Mouse (Mus musculus): ENCODE results near the gene Ptprg. TPM values are rescaled to one million over a fixed set of nuclear protein-coding genes. Genes with fewer than 3 reads are reported as not detected.
A peak's percentile ranks its signal among the peaks of the same experiment; 100 is the strongest.

Ptprg gene
- polyA plus RNA-seq, 1 experiment from 2014 or later = 45.4 TPM

DNA sequence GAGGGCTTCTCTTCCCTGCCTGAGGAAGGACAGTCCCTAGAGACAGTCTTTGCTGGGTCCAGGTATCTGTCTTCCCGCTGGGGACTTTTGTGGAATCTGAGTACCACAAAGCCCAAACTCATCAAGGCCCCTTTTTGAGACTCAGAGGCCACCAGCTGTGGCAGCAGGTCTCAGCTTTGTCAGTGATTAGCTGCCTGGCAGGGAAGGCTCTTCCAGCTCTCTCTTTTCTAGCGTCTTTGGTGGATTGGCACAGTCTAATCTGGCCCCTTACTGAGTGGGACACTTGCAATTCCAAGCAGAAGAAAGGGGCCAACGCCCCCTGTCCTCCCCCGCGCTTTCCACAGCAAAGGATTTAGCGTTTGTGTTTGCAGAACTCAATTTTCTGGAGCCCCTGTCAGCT is 117.5 kb downstream of the Ptprg start:
- no peaks in the 10 kb centered on the region for H3K9me3 ChIP-seq
- 0 out of 2 replicates have a peak overlapping the region, but pooled peaks have one; percentile 28 for H3K9ac ChIP-seq (replicated peaks)
- H3K4me1 ChIP-seq (replicated peaks) = peaks cover 48% of the 10 kb centered on the region
- H3K36me3 ChIP-seq = no peaks in the 10 kb centered on the region
- H3K27me3 ChIP-seq = 0 out of 2 replicates have a peak, but pooled peaks cover 8% of the 10 kb centered on the region
- H3K4me3 ChIP-seq (replicated peaks) = no peak overlapping the region
- peak; percentile 11; the same call in 1 of the 2 replicates for ATAC-seq
- 3% methylated on average over 6 of the region's 6 CpGs for WGBS
- no peak overlapping the region for H3K27ac ChIP-seq
- peak overlapping the region; percentile 29 for H3K4me2 ChIP-seq (replicated peaks)

GRCm38 (mm10) chr14:11672981-11673547 is 119.7 kb downstream of the Ptprg start:
- Histone ChIP-seq H3K4me2 (replicated peaks) (no peak overlapping the region), H3K4me3 (replicated peaks) (no peak overlapping the region), H3K9ac (replicated peaks) (no peak overlapping the region), H3K36me3 (no peaks in the 10 kb centered on the region), H3K9me3 (no peaks in the 10 kb centered on the region), H3K27me3 (0 out of 2 replicates have a peak, but pooled peaks cover 2% of the 10 kb centered on the region), H3K27ac (no peak overlapping the region), H3K4me1 (replicated peaks) (peaks cover 31% of the 10 kb centered on the region)
- 67% methylated on average over 3 of the region's 3 CpGs for WGBS
- no peak for ATAC-seq

GRCm38 (mm10) chr14:11678201-11678600 is 124.9 kb downstream of the Ptprg start:
- H3K36me3 ChIP-seq = no peaks in the 10 kb centered on the region
- no peak for ATAC-seq
- no peak overlapping the region for H3K4me3 ChIP-seq (replicated peaks)
- no peaks in the 10 kb centered on the region for H3K27me3 ChIP-seq
- no peaks in the 10 kb centered on the region for H3K9me3 ChIP-seq
- no peak overlapping the region for H3K9ac ChIP-seq (replicated peaks)
- no peak overlapping the region for H3K27ac ChIP-seq
- WGBS = 77% methylated on average over 4 of the region's 4 CpGs
- H3K4me2 ChIP-seq (replicated peaks) = no peak overlapping the region
- peaks cover 14% of the 10 kb centered on the region for H3K4me1 ChIP-seq (replicated peaks)

- Histone ChIP-seq H3K27me3 (no peaks in the 10 kb centered on the region), H3K4me1 (replicated peaks) (peaks cover 28% of the 10 kb centered on the region), H3K9me3 (no peaks in the 10 kb centered on the region), H3K4me2 (replicated peaks) (no peak overlapping the region), H3K27ac (no peak overlapping the region), H3K36me3 (no peaks in the 10 kb centered on the region), H3K4me3 (replicated peaks) (no peak overlapping the region), H3K9ac (replicated peaks) (no peak overlapping the region)
- no peak for ATAC-seq
- 80% methylated on average over 3 of the region's 3 CpGs for WGBS
Observed at GRCm38 (mm10) chr14:11679741-11680140, 126.4 kb downstream of the Ptprg start.

DNA sequence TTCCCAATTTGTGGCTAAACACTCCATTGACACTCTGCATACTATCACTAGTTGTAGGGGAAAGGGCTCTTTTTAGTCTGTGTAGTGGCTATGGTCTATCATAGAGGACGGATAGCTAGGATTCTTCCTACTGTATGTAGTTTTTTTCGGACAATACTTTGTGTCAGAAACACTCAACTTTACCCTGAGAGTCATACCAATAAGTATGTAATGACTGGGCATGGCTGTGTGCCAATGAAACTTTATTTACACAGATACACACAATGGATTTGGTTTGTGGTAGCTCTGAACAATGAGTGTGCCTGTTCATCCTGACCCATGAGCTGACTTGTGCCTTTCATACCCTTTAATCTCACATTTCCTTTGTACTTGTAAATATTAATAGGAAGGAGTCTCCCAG is 127.3 kb downstream of the Ptprg start:
- Histone ChIP-seq H3K9me3 (no peaks in the 10 kb centered on the region), H3K4me1 (replicated peaks) (peaks cover 28% of the 10 kb centered on the region), H3K9ac (replicated peaks) (no peak overlapping the region), H3K4me3 (replicated peaks) (no peak overlapping the region), H3K36me3 (no peaks in the 10 kb centered on the region), H3K27ac (no peak overlapping the region), H3K27me3 (no peaks in the 10 kb centered on the region), H3K4me2 (replicated peaks) (no peak overlapping the region)
- no peak for ATAC-seq
- WGBS = 85% methylated on average over 2 of the region's 2 CpGs

DNA sequence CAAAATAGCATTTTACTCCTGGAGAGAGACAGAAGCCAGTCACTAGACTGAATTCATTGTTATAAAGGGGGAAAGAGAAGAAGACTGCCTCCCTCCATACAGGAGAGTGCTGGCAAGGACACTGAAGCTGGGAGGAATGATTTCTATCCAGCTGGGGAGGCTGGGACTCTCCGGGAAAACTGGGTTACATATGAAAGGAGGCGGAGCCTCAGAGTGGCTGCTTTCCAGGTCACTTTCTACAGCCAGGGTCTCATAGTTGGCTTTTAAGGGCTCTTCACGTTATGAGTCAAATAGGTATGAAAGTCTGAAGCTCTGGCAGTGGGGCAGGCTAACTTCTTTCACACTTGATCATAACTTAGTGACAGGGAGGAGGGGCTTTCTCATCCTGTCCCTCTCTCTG is 129.1 kb downstream of the Ptprg start:
- no peaks in the 10 kb centered on the region for H3K9me3 ChIP-seq
- peaks cover 28% of the 10 kb centered on the region for H3K4me1 ChIP-seq (replicated peaks)
- 31% methylated on average over 3 of the region's 3 CpGs for WGBS
- no peak overlapping the region for H3K27ac ChIP-seq
- no peaks in the 10 kb centered on the region for H3K36me3 ChIP-seq
- H3K9ac ChIP-seq (replicated peaks) = no peak overlapping the region
- no peak overlapping the region for H3K4me3 ChIP-seq (replicated peaks)
- no peaks in the 10 kb centered on the region for H3K27me3 ChIP-seq
- no peak for ATAC-seq
- no peak overlapping the region for H3K4me2 ChIP-seq (replicated peaks)

- peaks cover 28% of the 10 kb centered on the region for H3K4me1 ChIP-seq (replicated peaks)
- no peaks in the 10 kb centered on the region for H3K27me3 ChIP-seq
- no peaks in the 10 kb centered on the region for H3K36me3 ChIP-seq
- no peaks in the 10 kb centered on the region for H3K9me3 ChIP-seq
- H3K27ac ChIP-seq = 0 out of 2 replicates have a peak overlapping the region, but pooled peaks have one; percentile 14
- ATAC-seq = peak; percentile 62
- no peak overlapping the region for H3K4me2 ChIP-seq (replicated peaks)
- no peak overlapping the region for H3K4me3 ChIP-seq (replicated peaks)
- H3K9ac ChIP-seq (replicated peaks) = no peak overlapping the region
- WGBS = 39% methylated on average over 10 of the region's 10 CpGs
Observed at GRCm38 (mm10) chr14:11683386-11684081, 130.2 kb downstream of the Ptprg start.

- no peaks in the 10 kb centered on the region for H3K27me3 ChIP-seq
- H3K4me1 ChIP-seq (replicated peaks) = peaks cover 31% of the 10 kb centered on the region
- WGBS = 50% methylated on average over 2 of the region's 2 CpGs
- H3K36me3 ChIP-seq = no peaks in the 10 kb centered on the region
- no peak overlapping the region for H3K9ac ChIP-seq (replicated peaks)
- no peak overlapping the region for H3K4me3 ChIP-seq (replicated peaks)
- H3K27ac ChIP-seq = 0 out of 2 replicates have a peak overlapping the region, but pooled peaks have one; percentile 14
- H3K9me3 ChIP-seq = no peaks in the 10 kb centered on the region
- H3K4me2 ChIP-seq (replicated peaks) = no peak overlapping the region
- no peak for ATAC-seq
Observed at GRCm38 (mm10) chr14:11684104-11684503, 130.8 kb downstream of the Ptprg start.

- 90% methylated on average over 1 of the region's 1 CpGs for WGBS
- ATAC-seq = no peak
- Histone ChIP-seq H3K9ac (replicated peaks) (no peak overlapping the region), H3K4me3 (replicated peaks) (no peak overlapping the region), H3K27ac (no peak overlapping the region), H3K4me2 (replicated peaks) (no peak overlapping the region), H3K9me3 (no peaks in the 10 kb centered on the region), H3K36me3 (no peaks in the 10 kb centered on the region), H3K27me3 (no peaks in the 10 kb centered on the region), H3K4me1 (replicated peaks) (peaks cover 27% of the 10 kb centered on the region)
Observed at GRCm38 (mm10) chr14:11687541-11687940, 134.2 kb downstream of the Ptprg start.

- 83% methylated on average over 6 of the region's 6 CpGs for WGBS
- H3K4me2 ChIP-seq (replicated peaks) = no peak overlapping the region
- no peak overlapping the region for H3K9ac ChIP-seq (replicated peaks)
- H3K36me3 ChIP-seq = no peaks in the 10 kb centered on the region
- peaks cover 22% of the 10 kb centered on the region for H3K4me1 ChIP-seq (replicated peaks)
- H3K9me3 ChIP-seq = no peaks in the 10 kb centered on the region
- no peak for ATAC-seq
- H3K4me3 ChIP-seq (replicated peaks) = no peak overlapping the region
- no peak overlapping the region for H3K27ac ChIP-seq
- no peaks in the 10 kb centered on the region for H3K27me3 ChIP-seq
Observed at GRCm38 (mm10) chr14:11688142-11688541, 134.8 kb downstream of the Ptprg start.

GRCm38 (mm10) chr14:11690066-11690465 is 136.7 kb downstream of the Ptprg start:
- Histone ChIP-seq H3K27me3 (no peaks in the 10 kb centered on the region), H3K4me2 (replicated peaks) (no peak overlapping the region), H3K9ac (replicated peaks) (no peak overlapping the region), H3K27ac (no peak overlapping the region), H3K4me3 (replicated peaks) (no peak overlapping the region), H3K4me1 (replicated peaks) (peaks cover 7% of the 10 kb centered on the region; the same call in 1 of the 2 replicates), H3K36me3 (no peaks in the 10 kb centered on the region), H3K9me3 (no peaks in the 10 kb centered on the region)
- ATAC-seq = no peak
- whole genome bisulfite sequencing = 84% methylated on average over 1 of the region's 1 CpGs

GRCm38 (mm10) chr14:11691531-11691930 is 138.2 kb downstream of the Ptprg start:
- H3K27me3 ChIP-seq = no peaks in the 10 kb centered on the region
- H3K27ac ChIP-seq = no peak overlapping the region
- 88% methylated on average over 3 of the region's 3 CpGs for WGBS
- ATAC-seq = no peak
- peaks cover 15% of the 10 kb centered on the region for H3K4me1 ChIP-seq (replicated peaks)
- no peaks in the 10 kb centered on the region for H3K36me3 ChIP-seq
- H3K4me2 ChIP-seq (replicated peaks) = no peak overlapping the region
- H3K9me3 ChIP-seq = no peaks in the 10 kb centered on the region
- H3K4me3 ChIP-seq (replicated peaks) = no peak overlapping the region
- no peak overlapping the region for H3K9ac ChIP-seq (replicated peaks)
